ENCODE assay signal across 8 mouse cellular contexts in the genomic region with DNA sequence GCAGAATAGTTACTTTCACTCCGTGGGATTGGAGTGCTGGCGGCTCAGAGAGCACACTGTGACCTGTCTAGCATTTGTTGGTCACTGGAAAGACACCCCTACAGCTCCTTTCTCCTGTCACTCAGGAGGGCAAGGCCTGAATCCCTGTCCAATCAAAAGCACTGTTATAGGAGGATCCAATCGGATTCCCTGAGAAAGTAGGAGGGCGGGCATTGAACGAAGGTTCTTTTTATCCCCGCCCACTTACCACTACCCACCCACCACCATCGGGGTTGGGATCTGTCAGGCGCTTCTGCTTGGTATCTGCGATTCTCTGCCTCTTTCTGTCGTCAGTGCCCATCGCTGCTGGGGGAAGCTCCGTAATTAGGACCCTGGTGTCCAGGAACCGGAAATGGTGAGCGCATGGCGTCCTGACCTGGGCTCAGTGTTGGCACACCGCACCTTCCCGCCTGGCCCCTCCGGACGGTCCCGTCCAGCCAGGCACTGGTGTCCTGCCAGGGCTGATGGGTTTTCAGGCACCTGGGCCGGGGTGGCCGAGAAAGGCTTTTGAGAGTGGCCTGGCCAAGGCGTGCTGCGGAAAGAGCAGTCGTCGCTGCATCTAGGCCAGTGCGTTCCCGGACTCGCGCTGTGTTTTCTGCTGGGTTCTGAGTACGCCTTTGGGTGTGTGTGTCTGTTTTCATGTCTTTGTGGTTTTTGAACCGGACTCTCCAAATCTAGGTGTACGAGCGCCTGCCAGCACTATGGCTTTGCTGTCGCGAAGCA. TPM values are rescaled to one million over a fixed set of nuclear protein-coding genes. Genes with fewer than 3 reads are reported as not detected.
A peak's percentile ranks its signal among the peaks of the same experiment; 100 is the strongest.
DNase-seq lines count a peak whose midpoint lies in the region; ATAC-seq and TF ChIP-seq lines count a peak whose summit lies in the region.

No protein-coding gene starts in this region.

- peak; percentile 93 for ATAC-seq in CD4-positive, CD25-positive, alpha-beta regulatory T cell, adult 4 months
- ATAC-seq in erythroid progenitor cell, adult 5-6 weeks (replicated peaks; ENCODE audit: low FRiP score, poor library complexity, severe bottlenecking): peak; percentile 59
- ATAC-seq in heart, embryonic 11.5 days (replicated peaks; ENCODE audit: insufficient number of reproducible peaks, low FRiP score, low TSS enrichment): peak; percentile 98
- ATAC-seq in kidney, embryonic 15.5 days (replicated peaks; ENCODE audit: low FRiP score): peak; percentile 100
- ATAC-seq in limb, embryonic 15.5 days (ENCODE audit: insufficient number of reproducible peaks, low FRiP score, low TSS enrichment, low read depth): peak; percentile 98
- ATAC-seq in midbrain, postnatal 0 days (ENCODE audit: low FRiP score): peak; percentile 99

- peak overlapping the region; percentile 93 for H3K4me3 ChIP-seq in brown adipose tissue, adult 24 weeks (ENCODE audit: insufficient read depth, low read depth, low read length)
- peak overlapping the region; percentile 57 for H3K4me3 ChIP-seq in heart, embryonic 11.5 days (ENCODE audit: low read depth, low read length)
- H3K4me3 ChIP-seq in kidney, embryonic 15.5 days (replicated peaks): peak overlapping the region; percentile 82
- H3K4me3 ChIP-seq in limb, embryonic 15.5 days: peak overlapping the region; percentile 79
- H3K4me3 ChIP-seq in midbrain, postnatal 0 days (ENCODE audit: low read depth, low read length): peak overlapping the region; percentile 77

- no peaks in the 10 kb centered on the region for H3K9me3 ChIP-seq in heart, embryonic 11.5 days (replicated peaks; ENCODE audit: control insufficient read depth, low read length)
- H3K9me3 ChIP-seq in kidney, embryonic 15.5 days (replicated peaks): no peaks in the 10 kb centered on the region
- H3K9me3 ChIP-seq in limb, embryonic 15.5 days: no peaks in the 10 kb centered on the region
- no peaks in the 10 kb centered on the region for H3K9me3 ChIP-seq in midbrain, postnatal 0 days (ENCODE audit: low read length)

- H3K27ac ChIP-seq in brown adipose tissue, adult 24 weeks (replicated peaks; ENCODE audit: low read depth, low read length): peak overlapping the region; percentile 51
- H3K27ac ChIP-seq in heart, embryonic 11.5 days (ENCODE audit: low read depth, low read length): no peak overlapping the region
- H3K27ac ChIP-seq in kidney, embryonic 15.5 days: peak overlapping the region; percentile 62
- H3K27ac ChIP-seq in limb, embryonic 15.5 days: peak overlapping the region; percentile 59
- peak overlapping the region; percentile 80 for H3K27ac ChIP-seq in midbrain, postnatal 0 days (ENCODE audit: low read depth, low read length)

- H3K4me1 ChIP-seq in brown adipose tissue, adult 24 weeks (ENCODE audit: control insufficient read depth, insufficient read depth, insufficient read length, low read length): no peaks in the 10 kb centered on the region
- peaks cover 4% of the 10 kb centered on the region; the same call in 1 of the 2 replicates for H3K4me1 ChIP-seq in heart, embryonic 11.5 days (ENCODE audit: control insufficient read depth, insufficient read depth, low read length)
- peaks cover 6% of the 10 kb centered on the region for H3K4me1 ChIP-seq in kidney, embryonic 15.5 days
- peaks cover 11% of the 10 kb centered on the region; the same call in 1 of the 2 replicates for H3K4me1 ChIP-seq in limb, embryonic 15.5 days
- no peaks in the 10 kb centered on the region for H3K4me1 ChIP-seq in midbrain, postnatal 0 days (ENCODE audit: insufficient read depth, low read length)

- no peaks in the 10 kb centered on the region for H3K27me3 ChIP-seq in heart, embryonic 11.5 days (ENCODE audit: control insufficient read depth, insufficient read depth, low read length)
- 0 out of 2 replicates have a peak, but pooled peaks cover 13% of the 10 kb centered on the region for H3K27me3 ChIP-seq in kidney, embryonic 15.5 days
- peaks cover 4% of the 10 kb centered on the region; the same call in 1 of the 2 replicates for H3K27me3 ChIP-seq in limb, embryonic 15.5 days
- H3K27me3 ChIP-seq in midbrain, postnatal 0 days (ENCODE audit: insufficient read depth, low read length): 0 out of 2 replicates have a peak, but pooled peaks cover 3% of the 10 kb centered on the region

- H3K4me2 ChIP-seq in heart, embryonic 11.5 days: peak overlapping the region; percentile 85
- peak overlapping the region; percentile 69 for H3K4me2 ChIP-seq in kidney, embryonic 15.5 days
- peak overlapping the region; percentile 62 for H3K4me2 ChIP-seq in limb, embryonic 15.5 days
- peak overlapping the region; percentile 67 for H3K4me2 ChIP-seq in midbrain, postnatal 0 days (ENCODE audit: low read depth, low read length, poor library complexity, severe bottlenecking)

- no peaks in the 10 kb centered on the region for H3K36me3 ChIP-seq in heart, embryonic 11.5 days (ENCODE audit: control insufficient read depth, insufficient read depth, low read length)
- H3K36me3 ChIP-seq in kidney, embryonic 15.5 days: no peaks in the 10 kb centered on the region
- no peaks in the 10 kb centered on the region for H3K36me3 ChIP-seq in limb, embryonic 15.5 days
- H3K36me3 ChIP-seq in midbrain, postnatal 0 days (ENCODE audit: insufficient read depth, low read length): no peaks in the 10 kb centered on the region

- no peak for TF ChIP-seq CTCF in midbrain, postnatal 0 days (IDR thresholded peaks at IDR 0.05)

- peak overlapping the region; percentile 74 for H3K9ac ChIP-seq in heart, embryonic 11.5 days (ENCODE audit: low read depth, low read length)
- peak overlapping the region; percentile 77 for H3K9ac ChIP-seq in kidney, embryonic 15.5 days
- H3K9ac ChIP-seq in limb, embryonic 15.5 days: peak overlapping the region; percentile 80
- peak overlapping the region; percentile 90 for H3K9ac ChIP-seq in midbrain, postnatal 0 days (replicated peaks; ENCODE audit: low read length, poor library complexity, severe bottlenecking)

- peak; percentile 99 for DNase-seq in midbrain, postnatal 0 days (ENCODE audit: low spot score)
- peak; percentile 24 to 52 for DNase-seq in spleen, postnatal 10 days (ENCODE audit: low spot score in 2 of 2)

- WGBS in heart, embryonic 11.5 days (ENCODE audit: insufficient replicate concordance): 1% methylated on average over 36 of the region's 36 CpGs
- WGBS in kidney, embryonic 15.5 days: 1% methylated on average over 36 of the region's 36 CpGs
- WGBS in limb, embryonic 15.5 days: 1% methylated on average over 36 of the region's 36 CpGs
- WGBS in midbrain, postnatal 0 days: 2% methylated on average over 36 of the region's 36 CpGs

RNA-seq across cellular contexts. Expression of gene Gm5114, which starts 36.5 kb away (rescaled TPM):
- not detected for polyA plus RNA-seq in CD4-positive, CD25-positive, alpha-beta regulatory T cell, adult 4 months (2017; shearing (Covaris generic))
- not detected in 2 replicates for polyA plus RNA-seq in brown adipose tissue, adult 24 weeks (2012; ENCODE audit: insufficient read depth, insufficient read length, missing spikeins)
- not detected in 2 replicates for total RNA-seq in erythroid progenitor cell, adult 5-6 weeks (2015; ENCODE audit: low replicate concordance)
- not detected in 2 replicates for total RNA-seq in erythroid progenitor cell, adult 5-6 weeks (2017; ENCODE audit: low replicate concordance)
- polyA plus RNA-seq in heart, embryonic 11.5 days (2014; fragmentation: Nextera tagmentation; extraction: Ambion mirVana): not detected in 2 replicates
- not detected in 2 replicates for polyA plus RNA-seq in kidney, embryonic 15.5 days (2015; fragmentation: Nextera tagmentation; extraction: Ambion mirVana)
- polyA plus RNA-seq in limb, embryonic 15.5 days (2015; fragmentation: Nextera tagmentation; extraction: Ambion mirVana): not detected in 2 replicates
- not detected in 2 replicates for total RNA-seq in midbrain, postnatal 0 days (2014; rRNA removed)
- not detected in 2 replicates for polyA plus RNA-seq in midbrain, postnatal 0 days (2015; fragmentation: Nextera tagmentation; extraction: Ambion mirVana)
